Mouse (Mus musculus) bone marrow macrophage, adult 2 months (primary cell): Measurements from ENCODE around the gene Taar8a.

Source experiments
- CTCF ChIP-seq: IDR thresholded peaks from 2 replicates; pipeline ENCODE4 v1.5.1; 2012; ENCODE audit warnings: low read depth, mild to moderate bottlenecking, low read length, moderate library complexity
- POLR2A ChIP-seq: IDR thresholded peaks from 2 replicates; pipeline ENCODE4 v1.6.1; 2012; ENCODE audit warnings: mild to moderate bottlenecking, low read depth, low read length, borderline replicate concordance

DNA sequence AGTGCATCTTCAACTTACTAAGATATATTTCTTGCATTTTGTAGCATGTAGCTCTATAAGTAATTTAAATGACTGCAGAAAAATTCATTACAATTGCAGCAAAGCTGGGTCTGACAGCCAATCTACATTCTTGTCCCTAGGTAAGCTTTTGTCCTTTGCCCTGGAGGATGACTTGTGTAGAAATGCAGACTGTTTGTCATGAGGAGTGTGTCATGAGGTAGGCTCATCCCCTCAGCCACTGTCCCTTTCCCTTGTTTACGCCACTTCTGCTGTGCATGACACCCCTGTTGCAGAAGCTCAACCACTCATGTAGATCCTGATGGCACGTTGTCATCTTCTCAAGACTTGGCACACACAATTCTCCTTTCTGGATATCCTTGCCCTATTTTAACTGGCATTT lies 10.9 kb downstream of the Taar8a start:
- no peak for TF ChIP-seq CTCF
- no peak for TF ChIP-seq POLR2A
